Mouse (Mus musculus) G1E (cell line): ENCODE results near the gene Rab37.

ENCODE experiments used
- CTCF ChIP-seq: IDR thresholded peaks from 2 replicates; pipeline ENCODE4 v1.5.1; 2012; ENCODE audit warnings: low read depth, low read length, inconsistent platforms, mixed read lengths
- GATA1 ChIP-seq: IDR thresholded peaks from 2 replicates; pipeline ENCODE4 v1.6.1; 2012; ENCODE audit warnings: borderline replicate concordance, low read length, inconsistent platforms, mixed read lengths
- TAL1 ChIP-seq: conservative IDR thresholded peaks from 2 replicates; pipeline ENCODE4 v1.6.1; 2012; ENCODE audit warnings: low read depth, low read length, inconsistent platforms, mixed read lengths

DNA sequence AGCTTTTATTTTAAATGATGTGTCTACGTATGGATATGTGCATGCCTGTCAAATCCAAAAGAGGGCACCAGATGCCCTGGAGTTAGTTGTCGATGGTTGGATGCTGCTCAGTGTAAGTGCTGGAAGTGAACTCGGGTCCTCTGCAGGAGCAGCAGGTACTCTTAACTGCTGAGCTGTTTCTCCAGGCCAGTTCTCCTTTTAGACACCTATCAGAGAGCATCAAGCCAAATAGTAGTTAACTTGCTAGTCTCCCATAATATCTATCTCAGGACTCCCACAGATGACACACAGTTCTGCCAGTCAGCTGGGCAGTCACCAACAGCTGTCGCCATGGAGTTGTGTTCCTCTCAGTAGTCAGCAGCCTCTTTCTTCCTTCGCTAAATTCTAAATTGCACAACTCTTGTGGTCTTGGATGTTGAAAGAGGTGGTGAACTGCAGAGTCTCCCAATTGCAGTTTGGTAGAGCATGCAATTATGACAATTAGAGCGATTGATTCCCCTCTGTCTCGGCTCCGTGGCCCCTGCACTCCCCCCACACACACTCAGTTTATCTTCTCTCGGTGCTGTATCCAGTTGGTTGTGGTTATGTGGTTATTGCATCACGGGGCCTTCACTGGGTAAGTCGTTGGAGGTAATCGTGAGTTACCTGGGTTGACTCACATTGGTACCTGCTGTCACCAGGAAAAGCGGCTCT lies 97.5 kb downstream of the Rab37 start:
- TF ChIP-seq CTCF (no peak), TAL1 (no peak), GATA1 (no peak)
